Mouse (Mus musculus) ES-E14 (cell line): ENCODE results near the gene Aars2.

Experiments used
- CHD2 ChIP-seq: IDR thresholded peaks from 2 replicates; pipeline ENCODE4 v1.6.1; 2014; ENCODE audit warnings: mild to moderate bottlenecking, low read depth, low read length, inconsistent platforms
- HCFC1 ChIP-seq: IDR thresholded peaks from 2 replicates; pipeline ENCODE4 v1.6.1; 2012; ENCODE audit warnings: low read length, inconsistent platforms, borderline replicate concordance; ENCODE audit not compliant: insufficient read depth
- MAFK ChIP-seq: IDR thresholded peaks from 2 replicates; pipeline ENCODE4 v1.6.1; 2014; ENCODE audit warnings: mild to moderate bottlenecking, low read depth, low read length, inconsistent platforms; ENCODE audit not compliant: insufficient read depth

- TF ChIP-seq HCFC1 (no peak), CHD2 (no peak), MAFK (no peak)
Observed at GRCm38 (mm10) chr17:45556514-45557245, 50.0 kb downstream of the Aars2 start.
